Mouse (Mus musculus) midbrain, postnatal 0 days (tissue): ENCODE measurements around the gene Rtf2. TPM values are rescaled to one million over a fixed set of nuclear protein-coding genes. Genes with fewer than 3 reads are reported as not detected.

Experiments
- ATAC-seq: fragments of 200-750 bp; cut with Nextera tagmentation; 2 replicates; pipeline ENCODE4 v1.8.0; 2017; ENCODE audit warnings: moderate number of reproducible peaks, mild to moderate bottlenecking, moderate TSS enrichment, moderate library complexity; ENCODE audit not compliant: low FRiP score
- DNase-seq: peaks from one replicate; pipeline ENCODE4 v3.0.0-alpha.2; 2015; ENCODE audit warnings: low spot score
- H3K27ac ChIP-seq: fragments of 300-500 bp; sonication (generic); 2 replicates; pipeline ENCODE4 v1.5.1; 2014; ENCODE audit warnings: low read depth, mild to moderate bottlenecking, low read length, mixed read lengths
- H3K27me3 ChIP-seq: fragments of 300-500 bp; sonication (generic); 2 replicates; pipeline ENCODE4 v1.6.1; 2014; ENCODE audit warnings: low read length, control low read depth, mixed read lengths; ENCODE audit not compliant: insufficient read depth
- H3K36me3 ChIP-seq: fragments of 300-500 bp; sonication (generic); 2 replicates; pipeline ENCODE4 v1.6.1; 2014; ENCODE audit warnings: low read length, control low read depth, mixed read lengths; ENCODE audit not compliant: insufficient read depth
- H3K4me1 ChIP-seq: fragments of 300-500 bp; sonication (generic); 2 replicates; pipeline ENCODE4 v1.6.1; 2014; ENCODE audit warnings: mild to moderate bottlenecking, control low read depth, antibody characterized with exemption, low read length, mixed read lengths; ENCODE audit not compliant: insufficient read depth
- H3K4me2 ChIP-seq: fragments of 300-500 bp; sonication (generic); 2 replicates; pipeline ENCODE4 v1.6.1; 2014; ENCODE audit warnings: low read depth, mild to moderate bottlenecking, low read length, mixed read lengths; ENCODE audit not compliant: poor library complexity, severe bottlenecking
- H3K4me3 ChIP-seq: fragments of 300-500 bp; sonication (generic); 2 replicates; pipeline ENCODE4 v1.5.1; 2014; ENCODE audit warnings: low read depth, mild to moderate bottlenecking, low read length, moderate library complexity
- H3K9ac ChIP-seq: fragments of 300-500 bp; sonication (generic); replicated peaks from 2 replicates; pipeline ENCODE4 v1.6.1; 2014; ENCODE audit warnings: mild to moderate bottlenecking, low read length, moderate library complexity, mixed read lengths; ENCODE audit not compliant: poor library complexity, severe bottlenecking
- H3K9me3 ChIP-seq: fragments of 300-500 bp; sonication (generic); 2 replicates; pipeline ENCODE4 v1.6.1; 2016; ENCODE audit warnings: low read length, control low read depth
- CTCF ChIP-seq: IDR thresholded peaks from 2 replicates; pipeline ENCODE4 v1.5.1; 2016; ENCODE audit warnings: antibody characterized with exemption, mild to moderate bottlenecking
- WGBS: fragments of 180-500 bp; shearing (Covaris S2); extraction: QIAGEN DNeasy Blood & Tissue Kit; methylation state at CpG from one replicate; pipeline ENCODE4 v1.1.7; 2014; 5-methylcytosine and 5-hydroxymethylcytosine counted together
- polyA plus RNA-seq: library from polyadenylated mRNA; unstranded; fragments of >200 nt; fragmentation: Nextera tagmentation; extraction: Ambion mirVana; gene quantifications from 2 replicates; pipeline ENCODE4 v1.2.1, GENCODE M21; 2015
- total RNA-seq: library from RNA; depleted of rRNA; stranded (reverse); fragments of >200 nt; gene quantifications from 2 replicates; pipeline ENCODE4 v1.2.3, GENCODE M21; 2014

Rtf2 gene
- total and polyA plus RNA-seq, 2 experiments from 2014 or later = 67.0 to 85.0 TPM

- Histone ChIP-seq H3K4me3 (no peak overlapping the region), H3K4me1 (no peaks in the 10 kb centered on the region), H3K4me2 (no peak overlapping the region), H3K36me3 (no peaks in the 10 kb centered on the region), H3K9me3 (no peaks in the 10 kb centered on the region), H3K27ac (no peak overlapping the region), H3K27me3 (no peaks in the 10 kb centered on the region), H3K9ac (no peak overlapping the region)
- WGBS = 2% methylated on average over 2 of the region's 2 CpGs
- TF ChIP-seq CTCF = peak; percentile 95
- peak; percentile 83 for DNase-seq
- peak; percentile 38; the same call in 1 of the 2 replicates for ATAC-seq
Observed at GRCm38 (mm10) chr2:172477860-172478259, 37.5 kb downstream of the Rtf2 start.

GRCm38 (mm10) chr2:172480296-172480695 lies 39.9 kb downstream of the Rtf2 start:
- H3K4me1 ChIP-seq = no peaks in the 10 kb centered on the region
- H3K27ac ChIP-seq = no peak overlapping the region
- H3K4me2 ChIP-seq = no peak overlapping the region
- H3K4me3 ChIP-seq = no peak overlapping the region
- H3K36me3 ChIP-seq = no peaks in the 10 kb centered on the region
- no peak overlapping the region for H3K9ac ChIP-seq
- 59% methylated on average over 7 of the region's 7 CpGs for WGBS
- no peaks in the 10 kb centered on the region for H3K27me3 ChIP-seq
- DNase-seq (no peak), ATAC-seq (no peak)
- H3K9me3 ChIP-seq = no peaks in the 10 kb centered on the region
- no peak for TF ChIP-seq CTCF

- no peaks in the 10 kb centered on the region for H3K36me3 ChIP-seq
- ATAC-seq (no peak), DNase-seq (no peak)
- no peaks in the 10 kb centered on the region for H3K27me3 ChIP-seq
- H3K9ac ChIP-seq = no peak overlapping the region
- H3K4me1 ChIP-seq = no peaks in the 10 kb centered on the region
- TF ChIP-seq CTCF = no peak
- H3K9me3 ChIP-seq = no peaks in the 10 kb centered on the region
- no peak overlapping the region for H3K4me2 ChIP-seq
- H3K27ac ChIP-seq = no peak overlapping the region
- 86% methylated on average over 16 of the region's 16 CpGs for WGBS
- no peak overlapping the region for H3K4me3 ChIP-seq
Observed at GRCm38 (mm10) chr2:172481654-172482385, 41.5 kb downstream of the Rtf2 start.

- DNase-seq = peak; percentile 59
- Histone ChIP-seq H3K27ac (no peak overlapping the region), H3K4me2 (no peak overlapping the region), H3K4me1 (no peaks in the 10 kb centered on the region), H3K27me3 (no peaks in the 10 kb centered on the region), H3K36me3 (no peaks in the 10 kb centered on the region), H3K9me3 (no peaks in the 10 kb centered on the region), H3K4me3 (no peak overlapping the region), H3K9ac (no peak overlapping the region)
- WGBS = 79% methylated on average over 14 of the region's 14 CpGs
- no peak for ATAC-seq
- no peak for TF ChIP-seq CTCF
Observed at GRCm38 (mm10) chr2:172483766-172484413, 43.5 kb downstream of the Rtf2 start.

- no peak overlapping the region for H3K4me2 ChIP-seq
- H3K4me1 ChIP-seq = no peaks in the 10 kb centered on the region
- H3K36me3 ChIP-seq = no peaks in the 10 kb centered on the region
- DNase-seq (no peak), ATAC-seq (no peak)
- H3K27ac ChIP-seq = no peak overlapping the region
- no peak overlapping the region for H3K4me3 ChIP-seq
- H3K9ac ChIP-seq = no peak overlapping the region
- WGBS = 55% methylated on average over 12 of the region's 12 CpGs
- H3K27me3 ChIP-seq = no peaks in the 10 kb centered on the region
- H3K9me3 ChIP-seq = no peaks in the 10 kb centered on the region
- TF ChIP-seq CTCF = no peak
Observed at GRCm38 (mm10) chr2:172484696-172485370, 44.5 kb downstream of the Rtf2 start.
